Mouse (Mus musculus) CD8-positive naive resting alpha-beta T cell, adult 57 days (primary cell): ENCODE measurements around the gene Efna4. TPM values are rescaled to one million over a fixed set of nuclear protein-coding genes. Genes with fewer than 3 reads are reported as not detected.

Experiments
- total RNA-seq: library from RNA; stranded (reverse); gene quantifications from one replicate; pipeline ENCODE4 v1.2.4, GENCODE M21; 2023

Gene Efna4
- total RNA-seq, result not detected

GRCm38 (mm10) chr3:89337721-89338578 is at the start of gene Efna4:
TSS of gene Efna4 (minus strand) at chr3:89338028.

GRCm38 (mm10) chr3:89365153-89365485 is 27.3 kb upstream of the Efna4 start, which contains the start of gene Dcst1:
TSS of gene Dcst1 (minus strand) at chr3:89365253.

GRCm38 (mm10) chr3:89361675-89362074 is 23.8 kb upstream of the Efna4 start, which contains the start of gene Dcst2:
TSS of gene Dcst2 (plus strand) at chr3:89361975.

GRCm38 (mm10) chr3:89349869-89350501 is 12.2 kb upstream of the Efna4 start, which contains the start of gene Adam15:
TSS of gene Adam15 (minus strand) at chr3:89349996.

GRCm38 (mm10) chr3:89322514-89323165 is 15.2 kb downstream of the Efna4 start, which contains the start of gene Efna3:
TSS of gene Efna3 (minus strand) at chr3:89322965.

Other genes with a start within 250 kb of the Efna4 start
- 80.4 TPM for gene Rusc1, start 244.7 kb downstream of the Efna4 start, total RNA-seq
- gene Gm43738, start 236.9 kb downstream of the Efna4 start, total RNA-seq, result not detected
- 24.2 TPM for gene Fdps, start 236.1 kb downstream of the Efna4 start, total RNA-seq
- not detected for gene Pklr, start 201.9 kb downstream of the Efna4 start, total RNA-seq
- 19.3 TPM for gene Hcn3, start 177.8 kb downstream of the Efna4 start, total RNA-seq
- gene Clk2, start 173.2 kb downstream of the Efna4 start, total RNA-seq, result 122 TPM
- gene Scamp3, start 160.6 kb downstream of the Efna4 start, total RNA-seq, result 152 TPM
- 176 TPM for gene Fam189b, start 154.9 kb downstream of the Efna4 start, total RNA-seq
- 67.9 TPM for gene Gba, start 135.1 kb downstream of the Efna4 start, total RNA-seq
- gene Thbs3, start 122.8 kb downstream of the Efna4 start, total RNA-seq, result 6.5 TPM
- gene Mtx1, start 110.9 kb downstream of the Efna4 start, total RNA-seq, result 193 TPM
- gene Muc1, start 109.0 kb downstream of the Efna4 start, total RNA-seq, result not detected
- gene Krtcap2, start 92.1 kb downstream of the Efna4 start, total RNA-seq, result 96.7 TPM
- gene Trim46, start 91.7 kb downstream of the Efna4 start, total RNA-seq, result 1.5 TPM
- 72.2 TPM for gene Dpm3, start 78.7 kb downstream of the Efna4 start, total RNA-seq
- 126 TPM for gene Slc50a1, start 67.5 kb downstream of the Efna4 start, total RNA-seq
- not detected for gene Efna1, start 56.9 kb downstream of the Efna4 start, total RNA-seq
- gene Efna3, start 15.1 kb downstream of the Efna4 start, total RNA-seq, result not detected
- 2.8 TPM for gene Adam15, start 12.0 kb upstream of the Efna4 start, total RNA-seq
- not detected for gene Dcst2, start 23.9 kb upstream of the Efna4 start, total RNA-seq
- not detected for gene Dcst1, start 27.2 kb upstream of the Efna4 start, total RNA-seq
- gene Zbtb7b, start 56.7 kb upstream of the Efna4 start, total RNA-seq, result 6.8 TPM
- gene Lenep, start 64.8 kb upstream of the Efna4 start, total RNA-seq, result not detected
- gene Flad1, start 73.8 kb upstream of the Efna4 start, total RNA-seq, result 29.3 TPM
- 2.8 TPM for gene Cks1b, start 80.4 kb upstream of the Efna4 start, total RNA-seq
- 95.4 TPM for gene Shc1, start 80.4 kb upstream of the Efna4 start, total RNA-seq
- 48.9 TPM for gene Pygo2, start 92.2 kb upstream of the Efna4 start, total RNA-seq
- gene Pbxip1, start 98.7 kb upstream of the Efna4 start, total RNA-seq, result 98.2 TPM
- gene Pmvk, start 116.5 kb upstream of the Efna4 start, total RNA-seq, result 13.5 TPM
- not detected for gene Kcnn3, start 182.1 kb upstream of the Efna4 start, total RNA-seq